Mouse (Mus musculus): ENCODE measurements at regions not wholly inside any gene's neighbourhood (a gene's known extent, or its start where the extent isn't known, plus 50 kb on each side); places are given as distances from the start of the nearest gene placed in this dataset.

- 38% methylated on average over 9 of the region's 9 CpGs for WGBS
- no peak for DNase-seq
- no peaks in the 10 kb centered on the region for H3K4me1 ChIP-seq (ENCODE audit: control insufficient read depth, insufficient read depth, low read length)
- no peak for TF ChIP-seq POLR2A (IDR thresholded peaks at IDR 0.05; ENCODE audit: borderline replicate concordance, extremely low read depth, low read depth, low read length)
- TF ChIP-seq CTCF (IDR thresholded peaks at IDR 0.05; ENCODE audit: insufficient read depth, low read length), result no peak
- H3K4me3 ChIP-seq (replicated peaks; ENCODE audit: extremely low read depth, low read depth, low read length), result no peak overlapping the region
Measured at GRCm38 (mm10) chr12:99039497-99040322, 119.3 kb downstream of the Ttc8 start.

GRCm38 (mm10) chr12:99041606-99042005 is 121.2 kb downstream of the Ttc8 start:
- TF ChIP-seq CTCF (IDR thresholded peaks at IDR 0.05; ENCODE audit: insufficient read depth, low read length) (no peak), POLR2A (IDR thresholded peaks at IDR 0.05; ENCODE audit: borderline replicate concordance, extremely low read depth, low read depth, low read length) (no peak)
- no peak for DNase-seq

DNA sequence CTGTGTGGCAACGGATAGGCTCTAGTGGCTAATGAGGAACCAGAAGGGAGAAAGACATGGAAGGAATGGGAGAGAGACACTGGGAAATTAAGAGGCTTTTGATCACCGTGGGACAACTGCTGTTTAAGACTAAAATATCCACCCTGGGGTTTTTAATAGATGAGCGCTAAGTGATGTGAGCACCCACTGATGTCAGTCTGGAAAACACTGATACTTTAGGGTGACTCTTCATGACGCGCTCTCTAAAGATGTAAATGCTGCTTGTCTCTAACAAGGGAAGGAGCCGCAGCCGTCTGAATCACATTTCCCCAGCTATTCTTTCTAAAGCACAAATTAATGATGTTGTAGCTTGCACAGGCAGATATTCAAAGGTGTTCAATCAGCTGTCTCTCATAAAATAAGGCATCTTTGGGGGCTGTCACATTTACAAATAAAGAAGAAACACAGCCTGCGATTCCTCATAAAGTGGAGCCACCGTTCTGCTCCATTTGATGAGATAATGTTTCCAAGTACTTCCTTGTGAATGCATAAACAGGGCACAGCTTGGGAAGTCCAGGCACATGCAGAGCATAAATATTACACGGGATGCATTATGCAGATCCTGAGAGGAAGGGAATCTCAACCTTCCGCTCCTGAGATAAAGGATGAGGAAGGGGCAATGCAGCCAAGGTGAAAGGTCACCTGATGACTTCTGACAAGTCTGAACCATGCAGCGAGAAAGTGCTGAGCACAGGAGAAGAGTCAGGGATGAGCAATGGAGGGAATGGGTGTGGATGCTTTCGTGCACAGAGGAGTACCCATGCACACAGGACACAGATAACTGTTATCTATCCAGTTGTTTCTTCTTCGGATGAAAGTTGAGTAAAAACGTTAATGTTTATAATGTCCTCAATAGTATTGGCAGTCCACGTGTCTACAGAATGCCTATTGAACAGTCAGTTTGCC is 122.8 kb downstream of the Ttc8 start:
- DNase-seq, result no peak
- 74% methylated on average over 16 of the region's 16 CpGs for WGBS
- no peak overlapping the region for H3K4me3 ChIP-seq (replicated peaks; ENCODE audit: extremely low read depth, low read depth, low read length)
- TF ChIP-seq CTCF (IDR thresholded peaks at IDR 0.05; ENCODE audit: insufficient read depth, low read length) (no peak), POLR2A (IDR thresholded peaks at IDR 0.05; ENCODE audit: borderline replicate concordance, extremely low read depth, low read depth, low read length) (no peak)
- H3K4me1 ChIP-seq (ENCODE audit: control insufficient read depth, insufficient read depth, low read length), result no peaks in the 10 kb centered on the region

More at GRCm38 (mm10) chr12:99041606-99042005, 121.2 kb downstream of the Ttc8 start:
- Histone ChIP-seq H3K4me3 (replicated peaks; ENCODE audit: extremely low read depth, low read depth, low read length) (no peak overlapping the region), H3K4me1 (ENCODE audit: control insufficient read depth, insufficient read depth, low read length) (no peaks in the 10 kb centered on the region)
- 58% methylated on average over 4 of the region's 4 CpGs for WGBS

- DNase-seq, result no peak
- TF ChIP-seq POLR2A (IDR thresholded peaks at IDR 0.05; ENCODE audit: borderline replicate concordance, extremely low read depth, low read depth, low read length), result no peak
- no peak for TF ChIP-seq CTCF (IDR thresholded peaks at IDR 0.05; ENCODE audit: insufficient read depth, low read length)
- H3K4me1 ChIP-seq (ENCODE audit: control insufficient read depth, insufficient read depth, low read length), result no peaks in the 10 kb centered on the region
- H3K4me3 ChIP-seq (replicated peaks; ENCODE audit: extremely low read depth, low read depth, low read length), result no peak overlapping the region
- 55% methylated on average over 5 of the region's 5 CpGs for WGBS
Measured at GRCm38 (mm10) chr12:99044477-99044876, 124.1 kb downstream of the Ttc8 start.

- Histone ChIP-seq H3K4me1 (ENCODE audit: control insufficient read depth, insufficient read depth, low read length) (no peaks in the 10 kb centered on the region), H3K4me3 (replicated peaks; ENCODE audit: extremely low read depth, low read depth, low read length) (no peak overlapping the region)
- TF ChIP-seq POLR2A (IDR thresholded peaks at IDR 0.05; ENCODE audit: borderline replicate concordance, extremely low read depth, low read depth, low read length), result no peak
- no peak for TF ChIP-seq CTCF (IDR thresholded peaks at IDR 0.05; ENCODE audit: insufficient read depth, low read length)
- DNase-seq, result no peak
- 75% methylated on average over 2 of the region's 2 CpGs for WGBS
Measured at GRCm38 (mm10) chr12:99050426-99050825, 130.1 kb downstream of the Ttc8 start.

DNA sequence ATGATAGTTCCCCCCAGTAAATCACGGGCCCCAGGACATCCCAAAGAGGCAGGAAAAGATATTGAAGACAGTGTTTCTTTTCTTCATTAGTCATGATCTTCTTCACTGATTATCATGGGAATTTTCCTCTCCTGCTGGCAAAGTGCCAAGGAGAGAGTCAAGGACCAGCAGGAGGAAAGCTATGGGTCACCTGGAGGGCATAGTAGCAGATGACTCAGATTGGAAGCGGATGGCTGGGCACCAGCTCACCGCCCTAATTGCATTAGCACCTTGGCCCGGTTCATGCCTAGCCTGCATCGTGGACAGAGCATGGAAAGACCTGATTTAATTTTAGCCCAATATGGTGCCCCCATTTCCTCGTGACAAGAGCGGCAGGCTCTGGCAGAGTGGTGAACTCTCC is 132.2 kb downstream of the Ttc8 start:
- no peaks in the 10 kb centered on the region for H3K4me1 ChIP-seq (ENCODE audit: control insufficient read depth, insufficient read depth, low read length)
- 79% methylated on average over 7 of the region's 7 CpGs for WGBS
- no peak overlapping the region for H3K4me3 ChIP-seq (replicated peaks; ENCODE audit: extremely low read depth, low read depth, low read length)
- TF ChIP-seq CTCF (IDR thresholded peaks at IDR 0.05; ENCODE audit: insufficient read depth, low read length) (no peak), POLR2A (IDR thresholded peaks at IDR 0.05; ENCODE audit: borderline replicate concordance, extremely low read depth, low read depth, low read length) (no peak)
- DNase-seq, result no peak

DNA sequence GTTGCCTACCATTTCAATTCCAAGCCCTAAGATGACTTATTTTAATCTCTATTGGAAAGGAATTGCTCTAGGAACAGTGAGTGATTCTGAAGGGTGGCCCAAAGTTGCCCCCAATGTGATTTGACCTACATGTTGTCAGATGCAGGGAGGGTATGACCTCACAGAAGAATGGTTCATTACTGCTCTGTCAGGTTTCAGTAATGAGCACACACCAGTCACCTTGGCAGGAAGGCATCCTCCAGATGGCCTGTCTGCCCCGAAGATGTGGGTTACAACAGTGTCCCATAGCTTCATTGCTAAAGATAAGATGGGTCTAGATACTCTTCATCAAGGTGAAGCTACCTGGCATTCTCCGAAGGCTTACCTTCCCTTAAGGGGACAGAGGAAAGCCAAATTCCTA is 137.1 kb downstream of the Ttc8 start:
- DNase-seq, result no peak
- H3K4me3 ChIP-seq (replicated peaks; ENCODE audit: extremely low read depth, low read depth, low read length), result no peak overlapping the region
- no peak for TF ChIP-seq POLR2A (IDR thresholded peaks at IDR 0.05; ENCODE audit: borderline replicate concordance, extremely low read depth, low read depth, low read length)
- TF ChIP-seq CTCF (IDR thresholded peaks at IDR 0.05; ENCODE audit: insufficient read depth, low read length), result no peak
- H3K4me1 ChIP-seq (ENCODE audit: control insufficient read depth, insufficient read depth, low read length), result no peaks in the 10 kb centered on the region
- 76% methylated on average over 2 of the region's 2 CpGs for WGBS

DNA sequence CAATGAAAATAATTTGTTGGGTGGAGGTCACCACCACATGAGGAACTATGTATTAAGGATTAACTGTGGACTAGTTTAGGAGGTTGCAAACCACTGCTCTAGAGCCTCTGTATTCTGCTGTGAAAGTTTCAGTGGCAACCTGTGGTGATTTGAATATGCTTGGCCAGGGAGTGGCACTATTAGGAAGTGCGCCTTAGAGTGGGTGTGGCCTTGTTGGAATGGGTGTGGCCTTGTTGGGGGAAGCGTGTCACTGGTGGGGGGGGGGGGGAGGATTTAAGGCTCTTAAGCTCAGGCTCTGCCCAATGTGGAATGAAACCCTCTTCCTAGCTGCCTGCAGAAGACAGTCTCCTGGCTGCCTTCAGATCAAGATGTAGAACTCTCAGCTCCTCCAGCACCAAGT is 138.5 kb downstream of the Ttc8 start:
- WGBS, result 42% methylated on average over 2 of the region's 2 CpGs
- DNase-seq, result no peak
- Histone ChIP-seq H3K4me1 (ENCODE audit: control insufficient read depth, insufficient read depth, low read length) (no peaks in the 10 kb centered on the region), H3K4me3 (replicated peaks; ENCODE audit: extremely low read depth, low read depth, low read length) (no peak overlapping the region)
- TF ChIP-seq CTCF (IDR thresholded peaks at IDR 0.05; ENCODE audit: insufficient read depth, low read length) (no peak), POLR2A (IDR thresholded peaks at IDR 0.05; ENCODE audit: borderline replicate concordance, extremely low read depth, low read depth, low read length) (no peak)

DNA sequence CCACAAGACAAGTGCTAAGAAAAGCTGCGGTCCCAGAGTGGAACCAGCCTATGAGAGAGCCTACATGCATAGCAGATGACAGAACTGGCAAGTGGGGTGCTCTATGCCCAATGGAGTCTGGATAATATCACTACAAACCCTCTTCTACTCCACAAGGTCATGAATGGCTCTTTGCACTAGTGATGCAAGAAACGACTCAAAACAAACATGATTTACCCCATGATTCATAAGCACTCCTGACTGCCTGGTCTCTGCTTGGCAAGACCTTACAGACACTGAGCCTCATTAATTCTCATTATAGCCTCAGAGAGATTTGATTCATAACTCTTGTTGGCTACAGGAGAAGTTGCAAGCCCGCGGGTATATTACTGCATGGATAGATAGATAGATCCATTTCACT is 139.1 kb downstream of the Ttc8 start:
- DNase-seq, result no peak
- no peak for TF ChIP-seq POLR2A (IDR thresholded peaks at IDR 0.05; ENCODE audit: borderline replicate concordance, extremely low read depth, low read depth, low read length)
- TF ChIP-seq CTCF (IDR thresholded peaks at IDR 0.05; ENCODE audit: insufficient read depth, low read length), result no peak
- 85% methylated on average over 4 of the region's 4 CpGs for WGBS

More for the DNA sequence above, 139.1 kb downstream of the Ttc8 start:
- H3K4me3 ChIP-seq (replicated peaks; ENCODE audit: extremely low read depth, low read depth, low read length), result no peak overlapping the region
- H3K4me1 ChIP-seq (ENCODE audit: control insufficient read depth, insufficient read depth, low read length), result no peaks in the 10 kb centered on the region
